Mouse (Mus musculus) adrenal gland, postnatal 25 days (tissue): ENCODE measurements around the gene Ak8. TPM values are rescaled to one million over a fixed set of nuclear protein-coding genes. Genes with fewer than 3 reads are reported as not detected.
A peak's percentile ranks its signal among the peaks of the same experiment; 100 is the strongest.

Experiments
- DNase-seq: peaks from one replicate; pipeline ENCODE4 v3.0.0; 2021; ENCODE audit warnings: mixed read lengths
- long read RNA-seq: library from polyadenylated mRNA; stranded (forward); transcript quantifications from one replicate; pipeline ENCODE4 v2.0.0, GENCODE M21; 2021
- total RNA-seq: library from RNA; stranded (reverse); gene quantifications from 2 replicates; pipeline ENCODE4 v1.2.3, GENCODE M21; 2021

Gene Ak8
- not detected in 2 replicates for total RNA-seq
- long read RNA-seq = 0 reads

GRCm38 (mm10) chr2:28699361-28700335 is at the start of gene Ak8, which contains the start of gene Spaca9:
Gene Ak8 (plus strand): TSS chr2:28700164.
Gene Spaca9 (minus strand): TSS chr2:28699727.
- DNase-seq = peak; percentile 78

GRCm38 (mm10) chr2:28650526-28650925 is 49.4 kb upstream of the Ak8 start:
- peak; percentile 35 for DNase-seq

GRCm38 (mm10) chr2:28653351-28653750 is 46.6 kb upstream of the Ak8 start:
- DNase-seq = no peak

DNA sequence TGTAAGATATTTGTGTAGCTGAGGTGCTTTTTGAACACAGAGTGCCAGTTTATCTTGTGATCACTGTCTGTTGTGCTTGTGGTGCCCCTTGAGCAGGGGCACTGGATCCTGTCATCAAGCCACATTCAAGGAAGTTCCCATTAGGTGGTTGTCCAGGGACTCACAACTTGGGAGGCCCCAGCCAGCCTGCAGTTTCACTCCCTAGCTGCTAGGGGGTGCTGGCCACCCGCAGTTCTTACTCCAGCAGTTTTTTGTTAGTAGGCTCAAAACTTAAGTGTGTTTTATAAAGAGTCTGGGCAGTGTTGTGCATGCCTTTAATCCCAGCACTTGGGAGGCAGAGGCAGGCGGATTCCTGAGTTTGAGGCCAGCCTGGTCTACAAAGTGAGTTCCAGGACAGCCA is 45.7 kb upstream of the Ak8 start:
- peak; percentile 37 for DNase-seq

DNA sequence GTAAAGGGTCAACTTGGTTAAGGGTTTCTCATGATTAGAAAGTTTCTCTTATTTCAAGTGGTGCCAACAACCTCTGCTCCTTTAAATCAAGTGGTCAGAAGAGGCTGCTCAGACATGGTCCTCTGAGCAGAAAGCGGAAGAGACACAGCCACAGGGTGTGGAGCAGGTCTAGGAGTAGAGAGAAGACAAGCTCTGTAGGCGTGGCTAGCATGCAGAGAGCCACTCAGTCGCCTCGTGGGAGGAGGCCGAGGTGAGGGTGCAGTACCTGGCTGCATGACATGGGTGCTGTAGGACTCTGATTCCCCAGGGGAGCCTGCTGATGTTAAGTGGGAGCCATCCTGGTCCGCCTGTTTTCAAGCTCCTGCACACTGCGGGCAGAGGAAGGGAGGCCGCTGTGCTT is 43.7 kb upstream of the Ak8 start:
- DNase-seq = no peak

GRCm38 (mm10) chr2:28662891-28663290 is 37.1 kb upstream of the Ak8 start:
- no peak for DNase-seq

GRCm38 (mm10) chr2:28665818-28666217 is 34.1 kb upstream of the Ak8 start:
- no peak for DNase-seq

DNA sequence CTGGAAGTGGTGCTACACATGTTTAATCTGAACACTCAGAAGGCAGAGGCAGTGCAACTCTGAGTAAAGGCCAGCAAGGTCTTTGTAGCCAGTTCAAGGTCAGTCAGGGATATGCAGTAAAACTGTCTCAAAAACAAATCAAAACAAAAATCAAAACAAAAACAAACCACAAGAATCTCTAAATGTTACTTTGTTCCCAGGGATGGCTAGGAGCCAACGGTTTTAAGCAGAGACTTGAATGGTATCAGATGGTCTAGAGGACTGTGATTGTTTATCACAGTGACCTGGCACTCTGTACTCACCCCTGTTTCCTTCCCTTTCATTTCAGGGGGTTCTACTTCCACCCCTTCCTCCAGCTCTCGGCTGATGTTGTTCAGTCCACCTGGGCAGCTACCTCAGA is 28.5 kb upstream of the Ak8 start:
- no peak for DNase-seq

DNA sequence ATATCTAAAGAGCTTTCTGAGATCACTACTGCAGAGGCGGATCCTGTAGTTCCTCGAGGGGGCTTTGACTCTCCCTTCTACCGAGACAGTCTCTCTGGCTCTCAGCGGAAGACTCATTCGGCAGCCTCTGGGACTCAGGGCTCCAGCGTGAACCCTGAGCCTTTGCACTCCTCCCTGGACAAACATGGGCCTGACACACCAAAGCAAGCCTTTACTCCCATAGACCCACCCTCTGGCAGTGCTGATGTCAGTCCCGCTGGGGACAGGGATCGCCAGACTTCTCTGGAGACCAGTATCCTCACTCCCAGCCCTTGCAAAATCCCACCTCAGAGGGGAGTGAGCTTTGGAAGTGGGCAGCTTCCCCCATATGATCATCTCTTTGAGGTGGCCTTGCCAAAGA is 24.0 kb upstream of the Ak8 start:
- DNase-seq = no peak

DNA sequence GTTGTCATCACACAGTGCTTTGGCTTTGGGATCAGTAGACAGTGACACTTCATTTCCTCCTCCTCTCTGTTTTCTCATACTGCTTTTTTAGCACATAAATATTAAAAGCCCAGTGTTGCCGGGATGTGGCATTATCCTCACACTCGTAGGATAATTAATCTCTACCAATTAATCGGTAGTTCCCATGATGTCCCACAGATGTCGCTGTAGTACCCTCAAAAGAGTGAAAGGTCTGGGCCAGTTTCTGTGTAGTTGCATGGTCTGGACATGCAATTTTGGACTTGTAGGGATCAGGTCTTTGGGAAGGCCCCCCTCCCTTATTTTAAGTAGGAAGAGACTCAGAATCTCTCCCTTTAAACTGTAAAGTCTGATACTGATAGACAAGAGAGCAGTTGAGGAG is 19.3 kb upstream of the Ak8 start:
- DNase-seq = no peak

DNA sequence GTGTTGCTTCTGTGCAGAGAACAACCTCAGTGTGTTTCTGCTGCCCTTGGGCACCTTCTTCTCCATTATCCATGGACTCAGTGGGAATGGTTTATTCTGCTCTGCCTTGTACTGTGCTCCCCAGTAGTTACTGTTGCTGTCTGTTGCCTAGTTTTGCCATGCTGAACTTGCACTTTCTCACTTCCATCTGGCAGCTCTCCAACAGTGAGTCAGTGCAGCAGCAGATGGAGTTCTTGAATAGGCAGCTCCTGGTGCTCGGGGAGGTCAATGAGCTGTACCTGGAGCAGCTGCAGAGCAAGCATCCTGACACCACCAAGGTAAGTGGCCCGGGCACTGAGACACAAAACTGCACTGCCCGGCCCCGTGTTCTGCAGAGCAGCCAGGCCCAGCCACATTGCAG is 18.2 kb upstream of the Ak8 start:
- DNase-seq = peak; percentile 65

DNA sequence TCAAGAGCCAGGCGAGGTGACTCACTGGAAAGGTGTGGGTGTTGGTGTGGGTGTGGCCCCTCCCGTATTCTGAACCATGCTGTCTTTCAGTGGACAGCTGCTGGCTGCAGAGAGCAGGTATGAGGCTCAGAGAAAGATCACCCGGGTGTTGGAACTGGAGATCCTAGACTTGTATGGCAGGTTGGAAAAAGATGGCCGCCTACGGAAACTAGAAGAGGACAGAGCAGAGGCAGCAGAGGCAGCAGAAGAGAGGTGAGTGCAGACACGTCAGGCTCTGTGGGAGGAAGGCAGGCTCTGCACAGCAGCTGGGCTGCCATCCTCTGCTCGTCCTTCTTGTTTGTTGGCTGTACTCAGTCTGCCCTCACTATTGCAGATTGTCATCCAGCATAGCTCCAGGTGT is 14.1 kb upstream of the Ak8 start:
- DNase-seq = no peak

DNA sequence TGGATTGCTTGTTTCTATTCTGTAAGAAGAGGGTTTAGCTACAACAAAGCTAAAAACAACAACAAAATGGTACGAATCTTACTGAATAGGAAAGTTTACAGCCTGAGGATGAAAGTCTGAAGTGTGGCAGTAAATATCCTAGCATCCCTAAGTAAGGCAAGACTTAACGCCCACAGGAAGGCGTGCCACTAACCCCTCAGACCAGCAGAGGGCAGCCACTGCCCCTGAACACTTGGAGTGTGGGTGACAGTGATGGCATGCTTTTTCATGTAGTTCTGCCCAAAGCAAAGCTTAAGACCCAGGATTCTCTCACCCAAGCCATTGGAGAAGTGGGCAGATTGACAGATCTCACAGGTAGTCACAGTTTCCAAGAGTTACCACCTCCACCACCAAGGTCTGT is 11.5 kb upstream of the Ak8 start:
- peak; percentile 29 for DNase-seq

GRCm38 (mm10) chr2:28692692-28693091 is 7.3 kb upstream of the Ak8 start:
- no peak for DNase-seq

GRCm38 (mm10) chr2:28698566-28698965 is 1.4 kb upstream of the Ak8 start:
- DNase-seq = no peak

GRCm38 (mm10) chr2:28701646-28702262 is 1.8 kb downstream of the Ak8 start:
- DNase-seq = no peak

GRCm38 (mm10) chr2:28706106-28706636 is 6.2 kb downstream of the Ak8 start:
- no peak for DNase-seq

DNA sequence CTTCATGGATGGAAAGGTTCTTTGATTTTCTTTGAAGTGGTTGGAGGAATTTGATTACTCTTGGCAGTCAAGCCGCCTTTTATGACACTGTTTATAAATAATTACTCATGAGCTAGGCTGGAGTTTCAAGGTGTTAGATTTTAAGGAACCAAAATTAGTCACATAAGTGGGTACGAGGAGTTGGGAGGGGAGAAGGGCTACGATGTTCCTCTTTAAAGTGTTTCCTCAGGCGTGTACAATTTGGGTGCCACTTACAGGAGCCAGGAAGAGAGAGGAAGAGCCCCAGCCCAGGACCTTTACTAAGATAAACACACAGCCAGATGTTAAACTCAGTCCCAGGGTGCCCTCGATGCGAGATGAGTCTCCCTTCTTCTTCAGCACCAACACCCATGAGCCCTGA is 6.8 kb downstream of the Ak8 start:
- DNase-seq = no peak

DNA sequence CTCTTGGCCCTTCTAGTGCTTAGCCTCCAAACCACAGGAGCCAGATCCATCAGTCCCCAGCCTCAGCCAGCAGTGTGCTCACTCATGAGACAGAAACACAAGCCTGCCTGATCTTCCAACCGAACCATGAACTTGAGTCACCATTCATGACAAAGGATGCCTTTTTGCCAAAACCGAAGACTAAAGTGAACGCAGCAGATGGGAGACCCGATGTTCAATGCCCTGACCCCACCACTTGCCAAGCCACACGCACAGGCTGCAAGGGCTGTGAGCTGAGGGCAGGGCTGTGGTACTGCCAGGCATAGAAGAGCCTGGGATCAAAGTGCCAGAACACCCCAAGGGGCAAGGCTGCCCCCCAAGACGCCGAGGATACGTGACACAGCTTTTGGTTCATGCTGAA is 13.1 kb downstream of the Ak8 start:
- no peak for DNase-seq

DNA sequence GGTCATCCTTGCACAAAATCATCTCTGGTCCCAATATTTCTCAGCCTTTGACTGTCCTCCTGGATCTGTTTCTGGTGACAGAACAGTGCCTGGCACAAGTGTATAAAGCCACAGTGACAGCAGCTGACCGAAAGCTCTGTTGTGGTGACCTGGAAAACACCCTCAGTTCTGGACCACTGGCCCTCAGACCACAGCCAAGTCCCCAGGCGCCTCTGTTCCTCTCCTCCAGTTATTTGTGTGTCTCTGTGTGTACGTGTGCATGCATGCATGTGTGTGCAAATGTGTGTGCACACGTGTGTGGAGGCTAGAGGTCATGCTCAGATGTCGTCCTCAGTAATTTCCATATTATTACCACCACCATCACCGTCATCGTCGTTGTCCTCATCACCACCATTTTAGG is 22.5 kb downstream of the Ak8 start:
- no peak for DNase-seq

DNA sequence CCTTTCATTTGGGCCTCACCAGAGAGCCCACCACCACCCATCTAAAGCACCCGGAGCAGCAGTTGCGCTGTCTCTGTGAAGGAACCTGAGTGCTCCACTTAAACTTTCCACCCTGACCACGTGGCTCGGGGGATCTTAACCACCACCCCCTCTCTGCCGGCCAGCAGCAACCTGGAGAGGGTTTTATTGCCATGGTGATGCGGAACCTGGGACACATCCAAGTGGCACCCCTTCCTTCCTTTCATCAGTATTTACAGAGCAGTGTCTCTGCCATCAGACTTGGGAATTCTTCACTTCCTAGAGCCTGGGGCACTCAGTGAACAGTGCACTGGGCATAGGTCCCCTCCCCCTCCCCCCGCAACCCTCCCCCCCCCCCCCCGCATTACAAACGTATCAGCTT is 23.9 kb downstream of the Ak8 start:
- no peak for DNase-seq

DNA sequence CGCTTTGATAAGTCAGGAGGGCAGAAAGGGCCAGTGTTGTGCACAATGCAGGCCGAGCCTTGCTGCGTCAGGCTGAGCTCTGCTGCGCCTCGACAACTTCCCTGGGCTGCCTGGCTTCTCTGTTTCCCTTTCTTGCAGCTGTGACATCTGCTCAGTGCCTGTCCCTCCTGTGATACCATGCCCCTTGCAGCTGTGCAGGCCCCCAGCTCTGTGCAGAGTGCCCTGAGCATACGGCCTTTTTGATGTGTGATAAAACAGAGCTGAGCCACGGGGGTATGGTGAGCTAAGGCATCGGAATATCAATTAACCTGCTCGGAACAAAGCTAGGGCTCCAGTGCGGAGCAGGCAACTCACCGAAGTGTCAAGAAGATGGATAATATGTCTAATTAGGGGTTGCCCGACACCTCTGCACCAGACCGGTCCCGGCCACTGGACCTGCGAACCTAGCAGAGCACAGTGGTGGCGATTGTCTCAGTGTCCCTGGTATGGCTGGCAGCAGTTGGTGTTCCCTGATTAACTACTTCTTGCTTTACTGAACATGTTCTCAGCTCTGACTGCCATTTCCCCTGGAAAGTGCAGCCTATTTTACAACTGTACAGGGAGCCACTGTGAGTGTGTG is 27.9 kb downstream of the Ak8 start:
- DNase-seq = no peak

DNA sequence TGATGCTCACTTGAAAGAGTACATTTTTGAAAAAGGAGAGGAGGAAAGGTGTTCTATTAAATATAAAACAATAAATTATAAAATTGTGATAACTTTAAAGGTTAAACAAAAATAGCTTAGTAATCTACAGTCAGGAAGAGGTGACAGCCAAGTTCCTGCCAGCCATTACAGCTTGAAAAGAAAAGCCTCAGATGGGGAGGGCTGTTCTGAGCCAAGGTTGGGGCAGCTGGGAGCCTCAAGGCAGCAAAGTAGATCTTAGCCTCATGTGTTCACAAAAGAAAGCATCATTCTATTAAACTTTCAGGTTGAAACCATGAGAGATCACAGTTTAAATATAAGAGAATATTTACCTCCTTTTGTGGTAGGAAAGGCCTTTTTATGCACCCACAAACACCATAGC is 30.7 kb downstream of the Ak8 start:
- no peak for DNase-seq
